Mouse (Mus musculus) testis, adult 2 months (tissue): Measurements from ENCODE around the gene Ispd. TPM values are rescaled to one million over a fixed set of nuclear protein-coding genes. Genes with fewer than 3 reads are reported as not detected.

Experiments
- H3K27ac ChIP-seq: fragments of 200-500 bp; 2 replicates; pipeline ENCODE4 v1.5.1; 2012; ENCODE audit warnings: low read depth, low read length; ENCODE audit not compliant: control insufficient read depth, insufficient read depth
- H3K27me3 ChIP-seq: fragments of 200-500 bp; 2 replicates; pipeline ENCODE4 v1.6.1; 2012; ENCODE audit warnings: mild to moderate bottlenecking, low read length, moderate library complexity; ENCODE audit not compliant: control insufficient read depth, insufficient read depth
- H3K36me3 ChIP-seq: fragments of 200-500 bp; 2 replicates; pipeline ENCODE4 v1.6.1; 2012; ENCODE audit warnings: mild to moderate bottlenecking, low read length; ENCODE audit not compliant: control insufficient read depth, insufficient read depth
- H3K4me1 ChIP-seq: fragments of 200-500 bp; 2 replicates; pipeline ENCODE4 v1.6.1; 2012; ENCODE audit warnings: low read length; ENCODE audit not compliant: control insufficient read depth, insufficient read depth
- H3K4me3 ChIP-seq: fragments of 200-500 bp; 2 replicates; pipeline ENCODE4 v1.5.1; 2012; ENCODE audit warnings: low read depth, mild to moderate bottlenecking, low read length, moderate library complexity, mixed read lengths; ENCODE audit not compliant: control insufficient read depth
- CTCF ChIP-seq: fragments of 200-500 bp; IDR thresholded peaks from 2 replicates; pipeline ENCODE4 v1.5.1; 2012; ENCODE audit warnings: low read depth, mild to moderate bottlenecking, inconsistent platforms, low read length, moderate library complexity; ENCODE audit not compliant: control insufficient read depth, insufficient read depth, insufficient replicate concordance
- POLR2A ChIP-seq: fragments of 200-500 bp; IDR thresholded peaks from 2 replicates; pipeline ENCODE4 v1.6.1; 2012; ENCODE audit warnings: low read depth, mild to moderate bottlenecking, inconsistent platforms, low read length, moderate library complexity; ENCODE audit not compliant: control insufficient read depth
- polyA plus RNA-seq: library from polyadenylated mRNA; depleted of rRNA; stranded (reverse); fragments of >200 nt; gene quantifications from 2 replicates; pipeline ENCODE4 v1.2.3, GENCODE M21; 2012; rRNA removed

Ispd gene
- polyA plus RNA-seq, 1 experiment = 1.8 TPM

GRCm38 (mm10) chr12:36726026-36726425, 344.8 kb downstream of the Ispd start:
- no peak for TF ChIP-seq POLR2A
- TF ChIP-seq CTCF = no peak
- Histone ChIP-seq H3K27ac (no peak overlapping the region), H3K36me3 (no peaks in the 10 kb centered on the region), H3K4me3 (no peak overlapping the region), H3K4me1 (no peaks in the 10 kb centered on the region), H3K27me3 (no peaks in the 10 kb centered on the region)

DNA sequence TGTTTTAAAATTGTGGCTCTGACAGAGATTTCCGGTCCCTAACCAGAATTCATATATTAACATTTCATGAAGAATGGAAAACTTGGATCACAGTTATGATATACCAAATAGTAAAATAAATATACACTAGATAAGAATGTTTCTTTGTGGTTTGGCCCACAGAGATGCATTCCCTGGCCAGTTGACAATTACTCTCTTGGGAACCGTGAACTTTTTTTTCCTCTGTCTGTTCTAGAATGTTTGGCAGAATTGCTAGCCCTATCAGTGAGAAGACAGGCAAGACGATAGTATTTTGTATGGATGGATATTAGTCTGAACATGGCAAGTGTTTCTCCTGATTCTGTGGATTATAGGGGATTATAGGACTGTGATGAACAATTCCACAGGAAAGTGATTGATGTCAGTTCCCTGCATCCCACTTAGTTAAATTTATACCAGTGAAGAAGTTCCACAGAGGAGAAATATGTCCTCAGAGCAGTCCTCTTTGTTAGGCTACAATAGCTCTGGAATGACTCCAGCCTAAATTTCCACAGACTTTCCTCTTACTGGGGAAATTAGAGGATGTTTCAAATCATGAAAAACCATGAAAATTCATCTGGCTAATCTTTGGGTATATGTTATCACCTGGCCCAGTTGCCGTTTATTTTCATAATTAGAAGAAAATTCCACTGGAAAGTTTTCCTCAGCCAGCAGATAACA, 352.6 kb downstream of the Ispd start:
- TF ChIP-seq POLR2A (no peak), CTCF (no peak)

More for the DNA sequence above, 352.6 kb downstream of the Ispd start:
- H3K27me3 ChIP-seq = no peaks in the 10 kb centered on the region
- H3K36me3 ChIP-seq = no peaks in the 10 kb centered on the region
- H3K4me1 ChIP-seq = no peaks in the 10 kb centered on the region
- no peak overlapping the region for H3K27ac ChIP-seq
- H3K4me3 ChIP-seq = no peak overlapping the region

Other genes with a start within 250 kb of the Ispd start
- 1.3 and 1.4 TPM in 2 replicates for gene Ankmy2, start 224.3 kb upstream of the Ispd start, polyA plus RNA-seq
- gene Bzw2, start 223.4 kb upstream of the Ispd start, polyA plus RNA-seq = 1.3 and 2.2 TPM in 2 replicates
- gene Lrrc72, start 128.1 kb upstream of the Ispd start, polyA plus RNA-seq = 23.4 and 27.1 TPM in 2 replicates
- 1.6 TPM in 2 replicates for gene Sostdc1, start 67.3 kb upstream of the Ispd start, polyA plus RNA-seq
- gene D630036H23Rik, start 731 bp downstream of the Ispd start, polyA plus RNA-seq = 0.37 and 0.72 TPM in 2 replicates